Mouse (Mus musculus): ENCODE results near the gene Sprn. TPM values are rescaled to one million over a fixed set of nuclear protein-coding genes. Genes with fewer than 3 reads are reported as not detected.

The Sprn gene
- polyA plus RNA-seq (2012; rRNA removed), result 0.16 TPM in 2 replicates

DNA sequence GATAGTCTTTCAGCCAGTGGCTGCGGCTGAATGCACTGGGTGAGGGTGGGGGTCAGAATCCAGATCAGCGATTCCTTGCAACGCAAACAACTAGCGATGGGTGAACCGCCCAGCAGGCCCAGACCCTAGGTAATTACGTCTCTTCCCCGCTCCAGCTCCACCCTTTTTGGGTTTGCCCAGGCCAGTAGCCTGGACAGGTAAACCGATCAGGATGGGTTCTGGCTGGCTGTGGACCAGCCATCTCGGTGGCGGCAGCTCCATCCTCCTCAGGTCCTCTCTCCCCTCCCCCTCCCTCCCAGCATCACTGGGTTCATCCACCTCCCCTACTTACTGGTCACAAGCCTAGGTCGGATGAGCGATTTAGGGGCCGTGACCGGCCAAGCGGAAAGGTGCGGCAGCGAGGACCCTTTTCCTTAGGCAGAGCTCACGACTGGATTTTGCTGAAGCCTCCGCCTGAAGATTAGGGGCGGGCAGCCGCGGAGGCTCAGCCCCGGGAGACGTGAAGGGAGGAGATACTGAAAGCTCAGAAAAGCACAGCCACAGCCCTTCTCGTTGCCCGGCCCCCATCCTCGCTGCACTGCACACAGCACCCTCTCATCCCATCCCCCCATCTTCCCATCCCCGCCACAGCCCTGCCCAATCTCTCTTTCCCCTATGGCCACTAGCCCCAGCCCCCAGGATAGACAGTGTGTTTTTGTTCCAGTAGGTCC, at the start of gene Sprn:
Gene Sprn (minus strand): TSS at position 660 of the 710 bp plus-strand sequence.
- H3K4me3 ChIP-seq (ENCODE audit: insufficient read depth, low read depth, low read length), result no peak within 1 kb of the TSS
- H3K4me1 ChIP-seq (ENCODE audit: control insufficient read depth, insufficient read depth, low read length), result no peaks in the 10 kb centered on the region
- H3K27ac ChIP-seq (ENCODE audit: insufficient read depth, low read depth, low read length), result no peak within 1 kb of the TSS
- no peak for TF ChIP-seq POLR2A (IDR thresholded peaks at IDR 0.05; ENCODE audit: low read depth, low read length)
- no peak for TF ChIP-seq CTCF (conservative IDR thresholded peaks at IDR 0.05; ENCODE audit: insufficient read depth, insufficient read length, low read depth, low read length)
- no peaks in the 10 kb centered on the region for H3K36me3 ChIP-seq (ENCODE audit: control insufficient read depth, insufficient read depth, low read length)
- WGBS, result 7% methylated on average over 28 of the region's 28 CpGs
- no peak for DNase-seq
- H3K27me3 ChIP-seq (replicated peaks; ENCODE audit: control insufficient read depth, insufficient read depth, low read length), result no peaks in the 10 kb centered on the region

DNA sequence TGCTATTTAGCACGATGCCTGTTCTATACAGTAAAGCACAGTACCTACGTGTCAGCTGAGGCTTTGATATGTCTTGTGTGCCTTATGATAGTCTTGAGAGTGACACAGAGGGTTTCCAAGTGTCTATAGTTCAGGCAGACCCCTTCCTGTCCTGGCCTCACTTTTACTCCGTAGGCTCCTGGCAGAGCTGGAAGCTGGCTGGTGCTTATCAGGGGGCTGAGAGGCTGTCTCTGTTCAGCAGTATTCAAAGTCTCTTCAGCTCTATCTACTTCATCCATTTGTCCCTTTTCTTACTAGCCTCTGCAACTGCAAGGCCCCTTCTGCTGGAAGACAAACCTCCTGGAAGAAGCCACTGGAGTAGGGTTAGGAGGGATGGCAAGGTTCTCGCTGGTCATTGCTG, 46.4 kb upstream of the Sprn start:
- TF ChIP-seq POLR2A (IDR thresholded peaks at IDR 0.05; ENCODE audit: low read depth, low read length) (no peak), CTCF (conservative IDR thresholded peaks at IDR 0.05; ENCODE audit: insufficient read depth, insufficient read length, low read depth, low read length) (no peak)
- H3K27ac ChIP-seq (ENCODE audit: insufficient read depth, low read depth, low read length), result no peak overlapping the region
- H3K4me3 ChIP-seq (ENCODE audit: insufficient read depth, low read depth, low read length), result no peak overlapping the region
- no peaks in the 10 kb centered on the region for H3K36me3 ChIP-seq (ENCODE audit: control insufficient read depth, insufficient read depth, low read length)
- H3K4me1 ChIP-seq (ENCODE audit: control insufficient read depth, insufficient read depth, low read length), result no peaks in the 10 kb centered on the region
- no peak for DNase-seq
- no peaks in the 10 kb centered on the region for H3K27me3 ChIP-seq (replicated peaks; ENCODE audit: control insufficient read depth, insufficient read depth, low read length)
- WGBS, result 87% methylated on average over 4 of the region's 4 CpGs

- Histone ChIP-seq H3K27ac (ENCODE audit: insufficient read depth, low read depth, low read length) (no peak overlapping the region), H3K27me3 (replicated peaks; ENCODE audit: control insufficient read depth, insufficient read depth, low read length) (no peaks in the 10 kb centered on the region), H3K4me3 (ENCODE audit: insufficient read depth, low read depth, low read length) (no peak overlapping the region), H3K36me3 (ENCODE audit: control insufficient read depth, insufficient read depth, low read length) (no peaks in the 10 kb centered on the region), H3K4me1 (ENCODE audit: control insufficient read depth, insufficient read depth, low read length) (no peaks in the 10 kb centered on the region)
- TF ChIP-seq POLR2A (IDR thresholded peaks at IDR 0.05; ENCODE audit: low read depth, low read length) (no peak), CTCF (conservative IDR thresholded peaks at IDR 0.05; ENCODE audit: insufficient read depth, insufficient read length, low read depth, low read length) (no peak)
- 80% methylated on average over 8 of the region's 8 CpGs for WGBS
- DNase-seq, result no peak
These were observed 41.3 kb upstream of the Sprn start for GRCm38 (mm10) chr7:140196002-140196401.

DNA sequence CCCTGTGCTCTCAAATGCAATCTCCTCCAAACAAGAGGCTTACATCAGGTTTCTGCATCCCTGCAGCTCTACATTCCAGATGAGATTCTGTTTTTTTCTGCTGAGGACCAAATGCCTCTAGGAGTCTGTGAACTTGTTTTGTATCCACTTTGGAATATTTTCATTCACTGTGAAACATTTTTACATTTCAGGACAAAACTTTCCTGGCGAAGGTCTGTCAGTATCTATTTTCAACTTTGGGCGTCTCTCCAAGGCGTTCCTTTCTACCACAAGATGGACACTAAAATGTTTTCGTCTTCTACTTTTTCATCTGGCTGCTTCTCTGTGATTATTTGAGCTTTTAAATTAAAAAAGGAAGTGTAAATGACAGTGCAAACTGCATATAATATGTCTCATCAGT, 39.4 kb upstream of the Sprn start:
- Histone ChIP-seq H3K4me3 (ENCODE audit: insufficient read depth, low read depth, low read length) (no peak overlapping the region), H3K27ac (ENCODE audit: insufficient read depth, low read depth, low read length) (no peak overlapping the region), H3K4me1 (ENCODE audit: control insufficient read depth, insufficient read depth, low read length) (no peaks in the 10 kb centered on the region), H3K36me3 (ENCODE audit: control insufficient read depth, insufficient read depth, low read length) (no peaks in the 10 kb centered on the region), H3K27me3 (replicated peaks; ENCODE audit: control insufficient read depth, insufficient read depth, low read length) (no peaks in the 10 kb centered on the region)
- TF ChIP-seq CTCF (conservative IDR thresholded peaks at IDR 0.05; ENCODE audit: insufficient read depth, insufficient read length, low read depth, low read length) (no peak), POLR2A (IDR thresholded peaks at IDR 0.05; ENCODE audit: low read depth, low read length) (no peak)
- WGBS, result 79% methylated on average over 4 of the region's 4 CpGs
- no peak for DNase-seq

DNA sequence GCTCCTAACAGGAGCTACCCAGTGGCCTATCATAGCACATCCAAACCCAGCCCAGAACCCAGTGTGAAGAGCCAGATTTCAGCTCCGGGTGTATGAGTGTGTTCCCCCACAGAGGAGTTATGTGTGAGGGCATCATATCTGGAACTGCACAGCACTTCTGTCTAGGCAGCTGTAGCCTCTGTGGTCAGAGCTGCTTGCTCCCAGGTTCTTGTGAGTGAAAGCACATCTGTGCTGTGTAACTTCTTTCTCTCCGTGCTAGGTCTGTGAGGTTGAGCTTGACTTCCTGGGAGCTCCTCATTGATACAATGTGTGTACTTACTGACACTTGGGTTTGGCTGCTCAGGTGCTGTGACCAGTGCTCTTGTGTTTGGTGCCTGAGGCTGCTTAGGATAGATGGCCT, 38.2 kb upstream of the Sprn start:
- no peak overlapping the region for H3K4me3 ChIP-seq (ENCODE audit: insufficient read depth, low read depth, low read length)

GRCm38 (mm10) chr7:140192445-140192844, 37.8 kb upstream of the Sprn start:
- H3K36me3 ChIP-seq (ENCODE audit: control insufficient read depth, insufficient read depth, low read length), result no peaks in the 10 kb centered on the region
- no peak overlapping the region for H3K27ac ChIP-seq (ENCODE audit: insufficient read depth, low read depth, low read length)
- WGBS, result 57% methylated on average over 2 of the region's 2 CpGs
- no peak for DNase-seq
- TF ChIP-seq CTCF (conservative IDR thresholded peaks at IDR 0.05; ENCODE audit: insufficient read depth, insufficient read length, low read depth, low read length) (no peak), POLR2A (IDR thresholded peaks at IDR 0.05; ENCODE audit: low read depth, low read length) (no peak)
- H3K27me3 ChIP-seq (replicated peaks; ENCODE audit: control insufficient read depth, insufficient read depth, low read length), result no peaks in the 10 kb centered on the region
- no peak overlapping the region for H3K4me3 ChIP-seq (ENCODE audit: insufficient read depth, low read depth, low read length)
- no peaks in the 10 kb centered on the region for H3K4me1 ChIP-seq (ENCODE audit: control insufficient read depth, insufficient read depth, low read length)

More for the DNA sequence above, 38.2 kb upstream of the Sprn start:
- TF ChIP-seq POLR2A (IDR thresholded peaks at IDR 0.05; ENCODE audit: low read depth, low read length), result no peak
- TF ChIP-seq CTCF (conservative IDR thresholded peaks at IDR 0.05; ENCODE audit: insufficient read depth, insufficient read length, low read depth, low read length), result no peak
- Histone ChIP-seq H3K27me3 (replicated peaks; ENCODE audit: control insufficient read depth, insufficient read depth, low read length) (no peaks in the 10 kb centered on the region), H3K36me3 (ENCODE audit: control insufficient read depth, insufficient read depth, low read length) (no peaks in the 10 kb centered on the region), H3K27ac (ENCODE audit: insufficient read depth, low read depth, low read length) (no peak overlapping the region), H3K4me1 (ENCODE audit: control insufficient read depth, insufficient read depth, low read length) (no peaks in the 10 kb centered on the region)
- DNase-seq, result no peak
- 81% methylated on average over 2 of the region's 2 CpGs for WGBS

GRCm38 (mm10) chr7:140190435-140190834, 35.8 kb upstream of the Sprn start:
- TF ChIP-seq CTCF (conservative IDR thresholded peaks at IDR 0.05; ENCODE audit: insufficient read depth, insufficient read length, low read depth, low read length), result no peak
- no peak for TF ChIP-seq POLR2A (IDR thresholded peaks at IDR 0.05; ENCODE audit: low read depth, low read length)
- DNase-seq, result no peak
- Histone ChIP-seq H3K27ac (ENCODE audit: insufficient read depth, low read depth, low read length) (no peak overlapping the region), H3K36me3 (ENCODE audit: control insufficient read depth, insufficient read depth, low read length) (no peaks in the 10 kb centered on the region), H3K4me1 (ENCODE audit: control insufficient read depth, insufficient read depth, low read length) (no peaks in the 10 kb centered on the region), H3K4me3 (ENCODE audit: insufficient read depth, low read depth, low read length) (no peak overlapping the region), H3K27me3 (replicated peaks; ENCODE audit: control insufficient read depth, insufficient read depth, low read length) (no peaks in the 10 kb centered on the region)
- WGBS, result 88% methylated on average over 1 of the region's 1 CpGs

Measured in kidney, adult 2 months (tissue).